Mouse (Mus musculus): Measurements from ENCODE around the gene Sash3.
"Not testable (repeated sequence)": the region's sequence is repeated elsewhere in the genome, so short reads cannot be mapped to it uniquely, and the experiment has no call there.

Sash3 gene

GRCm38 (mm10) chrX:48202995-48203394 lies 56.8 kb downstream of the Sash3 start:
- no peak for DNase-seq (ENCODE audit: low read depth)

GRCm38 (mm10) chrX:48203763-48204162 lies 57.5 kb downstream of the Sash3 start:
- DNase-seq (ENCODE audit: low read depth), result no peak

GRCm38 (mm10) chrX:48204469-48204868 lies 58.2 kb downstream of the Sash3 start:
- DNase-seq (ENCODE audit: low read depth), result no peak

- DNase-seq (ENCODE audit: low read depth), result no peak
Observed at GRCm38 (mm10) chrX:48207761-48208487, 61.7 kb downstream of the Sash3 start.

GRCm38 (mm10) chrX:48208519-48209185 lies 62.4 kb downstream of the Sash3 start, which contains the start of gene Zdhhc9:
Zdhhc9 (minus strand) TSS chrX:48208878.
- DNase-seq (ENCODE audit: low read depth), result peak; percentile 71

- DNase-seq (ENCODE audit: low read depth), result not testable (repeated sequence)
Observed at GRCm38 (mm10) chrX:48209746-48210145, 63.5 kb downstream of the Sash3 start.
